Mouse (Mus musculus) layer of hippocampus, postnatal 25 days (tissue): Measurements from ENCODE around the gene Nrarp. TPM values are rescaled to one million over a fixed set of nuclear protein-coding genes. Genes with fewer than 3 reads are reported as not detected.

Source experiments
- DNase-seq, 2 experiments: peaks; one replicate each; pipeline ENCODE4 v3.0.0; 2022; ENCODE audit warnings: mixed read lengths in 2 of 2, low spot score in 1 of 2; ENCODE audit errors: extremely low spot score in 1 of 2
- total RNA-seq, 2 experiments: library from RNA; stranded (reverse); gene quantifications; 2 replicates each; pipeline ENCODE4 v1.2.3; 2021

Nrarp gene
- total RNA-seq, 2 experiments from 2014 or later: 27.5 to 35.7 TPM

GRCm38 (mm10) chr2:25224766-25225752 is 44.5 kb downstream of the Nrarp start:
- peak; percentile 81 to 92 for DNase-seq

DNA sequence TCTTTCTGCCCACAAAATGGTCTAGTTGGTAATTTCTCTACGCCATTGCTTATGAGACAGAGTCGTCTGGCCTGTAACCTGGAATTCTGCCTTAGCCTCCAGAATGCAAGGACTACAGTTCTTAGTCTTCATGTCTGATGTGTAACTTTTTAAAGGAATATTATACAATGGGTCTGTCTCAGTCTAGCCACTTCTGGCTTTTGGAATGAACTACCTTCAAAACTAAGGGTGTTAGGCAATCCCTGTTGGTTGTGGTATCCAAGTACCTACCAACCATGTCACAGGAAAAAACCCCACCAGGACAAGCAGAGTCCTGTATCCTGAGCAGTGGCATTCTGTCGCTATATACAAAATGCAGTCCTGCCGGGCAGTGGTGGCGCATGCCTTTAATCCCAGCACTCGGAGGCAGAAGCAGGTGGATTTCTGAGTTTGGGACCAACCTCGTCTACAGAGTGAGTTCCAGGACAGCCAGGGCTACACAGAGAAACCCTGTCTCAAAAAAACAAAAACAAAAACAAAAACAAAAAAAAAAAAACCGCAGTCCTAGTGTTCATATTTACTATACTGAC is 45.3 kb downstream of the Nrarp start:
- no peak for DNase-seq

- peak in 1 of 2 experiments; percentile 26 for DNase-seq
Measured at GRCm38 (mm10) chr2:25226864-25227263, 46.3 kb downstream of the Nrarp start.

GRCm38 (mm10) chr2:25227406-25227805 is 46.8 kb downstream of the Nrarp start:
- DNase-seq: no peak

GRCm38 (mm10) chr2:25228431-25228889 is 47.9 kb downstream of the Nrarp start:
- peak; percentile 65 to 88 for DNase-seq

DNA sequence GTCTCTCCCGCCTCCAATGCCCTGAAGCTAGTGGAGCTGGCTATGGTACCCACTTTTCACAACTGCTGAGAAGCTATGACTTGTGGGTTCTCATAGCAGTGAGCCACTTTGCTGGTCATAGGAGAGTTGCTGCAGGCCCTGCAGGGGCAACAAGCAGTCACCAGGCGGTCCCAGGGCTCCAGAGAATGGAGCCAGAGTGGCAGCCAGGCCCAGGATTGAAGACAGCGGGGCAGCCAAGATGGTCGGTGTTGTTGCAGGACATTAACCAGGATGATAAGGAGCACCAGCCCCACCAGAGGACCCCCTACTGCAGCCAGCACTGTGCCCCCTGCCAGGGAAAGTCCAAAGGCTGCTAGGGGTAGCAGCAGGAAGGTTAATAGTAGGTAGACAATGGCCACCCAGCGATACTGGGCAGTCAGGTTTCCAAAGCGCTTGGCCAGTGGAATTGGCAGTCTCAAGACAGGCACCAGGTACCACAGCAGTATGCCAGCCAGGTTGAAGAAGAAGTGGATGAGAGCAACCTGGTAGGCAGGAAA is 48.5 kb downstream of the Nrarp start:
- no peak for DNase-seq

DNA sequence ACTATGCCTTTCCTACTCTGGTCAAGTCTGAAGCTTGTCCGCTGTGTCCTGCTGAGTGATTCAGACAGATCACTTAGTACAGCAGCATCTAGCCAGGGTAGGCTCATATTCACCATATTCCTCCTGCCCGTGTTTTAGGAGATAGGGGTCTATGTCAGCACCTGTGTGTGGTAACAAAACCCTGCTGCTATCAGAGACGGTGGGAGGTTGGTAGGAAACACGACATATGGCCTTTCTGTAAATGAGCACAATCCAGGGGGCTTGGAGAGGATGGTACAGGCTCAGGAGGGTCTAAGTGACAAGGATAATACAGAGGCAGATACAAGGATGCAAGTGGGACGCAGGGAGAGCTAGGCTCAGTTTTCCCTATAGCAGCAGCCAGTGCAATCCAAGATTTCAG is 49.0 kb downstream of the Nrarp start:
- DNase-seq: no peak

GRCm38 (mm10) chr2:25230581-25230980 is 50.0 kb downstream of the Nrarp start:
- DNase-seq: no peak

DNA sequence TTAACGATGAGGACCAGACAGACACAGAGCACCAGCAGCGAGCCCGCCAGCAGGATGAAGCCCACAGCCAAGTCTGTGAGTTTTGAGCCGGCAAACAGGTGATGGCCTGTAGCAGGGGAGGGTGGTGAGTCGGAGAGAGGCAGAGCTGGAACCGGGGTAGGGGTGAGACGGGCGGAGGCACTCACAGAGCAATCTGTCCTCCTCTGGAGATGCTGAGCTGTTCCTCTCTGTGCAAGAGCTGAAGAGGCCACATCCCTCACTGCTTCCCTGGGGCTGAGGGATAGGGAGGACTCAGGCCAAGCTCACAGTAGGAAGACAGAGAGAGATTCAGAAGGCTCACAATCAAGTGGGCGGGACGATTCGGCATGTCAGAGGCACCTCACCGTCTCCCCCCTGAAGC is 50.5 kb downstream of the Nrarp start:
- DNase-seq: no peak

Other genes with a start within 250 kb of the Nrarp start
- 10 to 100 TPM in 1 of 2 experiments, 1 to 10 TPM in 1; 9.5 to 13.5 TPM for gene Arrdc1, start 245.5 kb upstream of the Nrarp start, total RNA-seq
- 10 to 100 TPM; 38.5 TPM for gene Zmynd19, start 231.0 kb upstream of the Nrarp start, total RNA-seq
- 10 to 100 TPM; 31.6 to 33.0 TPM for gene Dph7, start 218.4 kb upstream of the Nrarp start, total RNA-seq
- 10 to 100 TPM; 85.3 to 93.5 TPM for gene Mrpl41, start 205.7 kb upstream of the Nrarp start, total RNA-seq
- 10 to 100 TPM; 24.2 to 25.2 TPM for gene Pnpla7, start 204.7 kb upstream of the Nrarp start, total RNA-seq
- gene Nsmf, start 126.4 kb upstream of the Nrarp start, total RNA-seq: 100 to 1,000 TPM; 985 to 995 TPM
- not detected for gene Entpd8, start 100.5 kb upstream of the Nrarp start, total RNA-seq
- not detected for gene Noxa1, start 85.6 kb upstream of the Nrarp start, total RNA-seq
- 1 to 10 TPM; 1.5 TPM for gene Tor4a, start 16.1 kb downstream of the Nrarp start, total RNA-seq
- 10 to 100 TPM; 55.8 to 58.9 TPM for gene Nelfb, start 30.7 kb downstream of the Nrarp start, total RNA-seq
- under 1 TPM in 1 of 2 experiments, not detected in 1; 0.32 TPM for gene Stpg3, start 33.9 kb downstream of the Nrarp start, total RNA-seq
- under 1 TPM in 1 of 2 experiments, not detected in 1; 0.59 TPM for gene Fam166a, start 38.0 kb downstream of the Nrarp start, total RNA-seq
- 100 to 1,000 TPM; 330 to 361 TPM for gene Tubb4b, start 43.9 kb downstream of the Nrarp start, total RNA-seq
- not detected for gene Slc34a3, start 53.6 kb downstream of the Nrarp start, total RNA-seq
- not detected for gene Rnf224, start 56.0 kb downstream of the Nrarp start, total RNA-seq
- 100 to 1,000 TPM; 230 to 231 TPM for gene Rnf208, start 61.5 kb downstream of the Nrarp start, total RNA-seq
- gene Cysrt1, start 61.7 kb downstream of the Nrarp start, total RNA-seq: under 1 TPM in 1 of 2 experiments, not detected in 1; 0.79 TPM
- 1 to 10 TPM; 3.3 to 5.2 TPM for gene AL732309.1, start 66.1 kb downstream of the Nrarp start, total RNA-seq
- 10 to 100 TPM; 38.1 to 40.5 TPM for gene Tmem203, start 74.7 kb downstream of the Nrarp start, total RNA-seq
- 10 to 100 TPM; 27.0 to 29.4 TPM for gene Tprn, start 81.9 kb downstream of the Nrarp start, total RNA-seq
- 10 to 100 TPM; 69.2 to 71.6 TPM for gene Ssna1, start 91.7 kb downstream of the Nrarp start, total RNA-seq
- gene Anapc2, start 91.7 kb downstream of the Nrarp start, total RNA-seq: 10 to 100 TPM; 85.1 to 86.5 TPM
- gene Tmem210, start 107.4 kb downstream of the Nrarp start, total RNA-seq: not detected
- not detected for gene Lrrc26, start 109.2 kb downstream of the Nrarp start, total RNA-seq
- gene Grin1, start 138.4 kb downstream of the Nrarp start, total RNA-seq: 100 to 1,000 TPM; 405 to 487 TPM
- 10 to 100 TPM; 53.7 to 56.1 TPM for gene Man1b1, start 151.6 kb downstream of the Nrarp start, total RNA-seq
- 10 to 100 TPM; 30.7 to 31.7 TPM for gene Dpp7, start 175.6 kb downstream of the Nrarp start, total RNA-seq
- gene Uap1l1, start 184.9 kb downstream of the Nrarp start, total RNA-seq: 10 to 100 TPM; 14.2 to 14.3 TPM
- 1 to 10 TPM; 5.8 to 6.0 TPM for gene Sapcd2, start 191.6 kb downstream of the Nrarp start, total RNA-seq
- 10 to 100 TPM; 15.3 to 18.0 TPM for gene Entpd2, start 215.1 kb downstream of the Nrarp start, total RNA-seq
- 100 to 1,000 TPM; 427 to 450 TPM for gene Npdc1, start 218.6 kb downstream of the Nrarp start, total RNA-seq
- gene Fut7, start 242.5 kb downstream of the Nrarp start, total RNA-seq: under 1 TPM; 0.12 to 0.49 TPM
- 100 to 1,000 TPM; 160 to 172 TPM for gene Abca2, start 247.9 kb downstream of the Nrarp start, total RNA-seq